Mouse (Mus musculus) lung, adult 2 months (tissue): ENCODE measurements at regions not wholly inside any gene's neighbourhood (a gene's known extent, or its start where the extent isn't known, plus 50 kb on each side); places are given as distances from the start of the nearest gene placed in this dataset.

Experiments
- DNase-seq: peaks from one replicate; pipeline ENCODE4 v3.0.0; 2022
- H3K4me1 ChIP-seq: fragments of 200-500 bp; 2 replicates; pipeline ENCODE4 v1.6.1; 2011; ENCODE audit warnings: low read length; ENCODE audit not compliant: control insufficient read depth, insufficient read depth
- H3K4me3 ChIP-seq: fragments of 200-500 bp; replicated peaks from 2 replicates; pipeline ENCODE3; 2011; ENCODE audit warnings: low read depth, mild to moderate bottlenecking, control low read depth, low read length; ENCODE audit errors: extremely low read depth
- CTCF ChIP-seq: fragments of 200-500 bp; IDR thresholded peaks from 2 replicates; pipeline ENCODE4 v1.5.1; 2011; ENCODE audit warnings: mild to moderate bottlenecking, low read length, control low read depth; ENCODE audit not compliant: insufficient read depth
- POLR2A ChIP-seq: fragments of 200-500 bp; IDR thresholded peaks from 2 replicates; pipeline ENCODE4 v1.6.1; 2011; ENCODE audit warnings: low read depth, mild to moderate bottlenecking, control low read depth, low read length, borderline replicate concordance; ENCODE audit errors: extremely low read depth
- WGBS: fragments of 180-500 bp; shearing (Covaris S2); methylation state at CpG from one replicate; pipeline ENCODE4 v1.1.7; 2018; 5-methylcytosine and 5-hydroxymethylcytosine counted together

GRCm38 (mm10) chr5:37952096-37952495 is 86.4 kb upstream of the Stx18 start:
- Histone ChIP-seq H3K4me1 (peaks cover 2% of the 10 kb centered on the region; the same call in 1 of the 2 replicates), H3K4me3 (no peak overlapping the region)
- TF ChIP-seq POLR2A, result no peak
- no peak for TF ChIP-seq CTCF
- DNase-seq, result no peak
- 7% methylated on average over 1 of the region's 1 CpGs for WGBS

- Histone ChIP-seq H3K4me3 (no peak overlapping the region), H3K4me1 (no peaks in the 10 kb centered on the region)
- no peak for TF ChIP-seq POLR2A
- no peak for DNase-seq
- 21% methylated on average over 2 of the region's 2 CpGs for WGBS
Measured at GRCm38 (mm10) chr5:37932760-37933122, 105.8 kb upstream of the Stx18 start.

GRCm38 (mm10) chr5:37932086-37932759 is 106.3 kb upstream of the Stx18 start:
- no peaks in the 10 kb centered on the region for H3K4me1 ChIP-seq
- no peak overlapping the region for H3K4me3 ChIP-seq
- TF ChIP-seq POLR2A (no peak), CTCF (no peak)
- WGBS, result 63% methylated on average over 10 of the region's 10 CpGs
- DNase-seq, result no peak

GRCm38 (mm10) chr5:37920481-37920880 is 96.1 kb upstream of the Msx1 start:
- DNase-seq, result no peak
- no peak for TF ChIP-seq CTCF
- no peaks in the 10 kb centered on the region for H3K4me1 ChIP-seq
- WGBS, result 23% methylated on average over 2 of the region's 2 CpGs
- no peak overlapping the region for H3K4me3 ChIP-seq

GRCm38 (mm10) chr5:37919102-37919501 is 94.7 kb upstream of the Msx1 start:
- H3K4me3 ChIP-seq, result no peak overlapping the region
- WGBS, result 79% methylated on average over 3 of the region's 3 CpGs
- DNase-seq, result no peak
- TF ChIP-seq CTCF (no peak), POLR2A (no peak)
- H3K4me1 ChIP-seq, result no peaks in the 10 kb centered on the region

GRCm38 (mm10) chr5:37918001-37918707 is 93.8 kb upstream of the Msx1 start:
- TF ChIP-seq POLR2A (no peak), CTCF (no peak)
- H3K4me1 ChIP-seq, result no peaks in the 10 kb centered on the region
- DNase-seq, result no peak
- WGBS, result 5% methylated on average over 28 of the region's 28 CpGs
- H3K4me3 ChIP-seq, result no peak overlapping the region

GRCm38 (mm10) chr5:37917161-37917560 is 92.8 kb upstream of the Msx1 start:
- H3K4me1 ChIP-seq, result no peaks in the 10 kb centered on the region
- DNase-seq, result no peak
- H3K4me3 ChIP-seq, result no peak overlapping the region
- no peak for TF ChIP-seq POLR2A
- no peak for TF ChIP-seq CTCF
- 14% methylated on average over 5 of the region's 5 CpGs for WGBS

GRCm38 (mm10) chr5:37904683-37905352 is 80.4 kb upstream of the Msx1 start:
- WGBS, result 40% methylated on average over 5 of the region's 5 CpGs
- Histone ChIP-seq H3K4me3 (no peak overlapping the region), H3K4me1 (no peaks in the 10 kb centered on the region)
- no peak for DNase-seq
- TF ChIP-seq POLR2A (no peak), CTCF (peak; percentile 58)

GRCm38 (mm10) chr5:37903861-37904260 is 79.5 kb upstream of the Msx1 start:
- 59% methylated on average over 3 of the region's 3 CpGs for WGBS
- TF ChIP-seq POLR2A (no peak), CTCF (no peak)
- no peak for DNase-seq
- Histone ChIP-seq H3K4me1 (no peaks in the 10 kb centered on the region), H3K4me3 (no peak overlapping the region)

- Histone ChIP-seq H3K4me3 (no peak overlapping the region), H3K4me1 (no peaks in the 10 kb centered on the region)
- no peak for DNase-seq
- 75% methylated on average over 2 of the region's 2 CpGs for WGBS
- TF ChIP-seq CTCF, result no peak
- TF ChIP-seq POLR2A, result no peak
Measured at GRCm38 (mm10) chr5:37902741-37903140, 78.4 kb upstream of the Msx1 start.
